Mouse (Mus musculus) gastrocnemius, postnatal 10 days (tissue): ENCODE data around the gene Vmn1r126. TPM values are rescaled to one million over a fixed set of nuclear protein-coding genes. Genes with fewer than 3 reads are reported as not detected.
"Not testable (repeated sequence)": the region's sequence is repeated elsewhere in the genome, so short reads cannot be mapped to it uniquely, and the experiment has no call there.

Experiments
- DNase-seq: peaks from one replicate; pipeline ENCODE4 v3.0.0; 2021; ENCODE audit warnings: mixed read lengths
- long read RNA-seq, 2 experiments: library from polyadenylated mRNA; stranded (forward); transcript quantifications; one replicate each; pipeline ENCODE4 v2.0.0; 2021
- total RNA-seq, 2 experiments: library from RNA; stranded (reverse); gene quantifications; 2 replicates each; pipeline ENCODE4 v1.2.3; 2021

Vmn1r126 gene
- total RNA-seq = not detected
- long read RNA-seq, experiment 1 = 0 reads
- long read RNA-seq, experiment 2 = 0 reads

DNA sequence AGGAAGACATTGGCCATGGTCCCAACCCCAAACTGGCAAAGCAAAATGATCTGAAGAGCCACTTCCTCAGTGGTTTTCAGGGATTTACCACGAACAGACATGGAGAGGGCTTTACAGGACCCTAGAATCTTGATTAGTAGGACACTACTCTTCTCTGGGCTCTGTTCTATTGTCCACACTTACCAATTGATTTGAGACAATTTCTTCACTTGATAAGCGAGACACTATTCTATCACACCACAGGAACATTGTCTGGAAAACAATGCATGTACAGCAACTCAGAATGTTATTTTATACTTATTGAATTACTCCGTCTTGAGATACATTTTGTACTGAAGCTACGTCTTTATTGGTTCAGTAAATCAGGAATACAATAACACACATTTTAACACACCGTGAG is at the start of gene Vmn1r126:
TSS of gene Vmn1r126 (minus strand) at position 101 of the 400 bp plus-strand sequence.
- DNase-seq = not testable (repeated sequence)

DNA sequence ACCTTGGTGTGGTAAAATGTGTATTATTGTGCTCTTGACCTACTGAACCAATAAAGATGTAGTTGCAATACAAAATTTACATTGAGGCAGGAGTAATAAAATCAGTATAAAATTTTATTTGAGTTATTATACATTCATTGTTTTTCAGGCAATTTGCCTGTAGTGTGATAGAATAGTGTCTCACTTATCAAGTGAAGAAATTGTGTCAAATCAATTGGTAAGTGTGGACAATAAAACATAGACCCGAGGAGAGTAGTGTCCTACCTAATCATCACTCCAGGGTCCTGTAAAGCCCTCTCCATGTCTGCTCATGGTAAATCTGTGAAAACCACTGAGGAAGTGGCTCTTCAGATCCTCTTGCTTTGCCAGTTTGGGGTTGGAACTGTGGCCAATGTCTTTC is 47.8 kb upstream of the Vmn1r126 start, which contains the start of gene Vmn1r128:
TSS of gene Vmn1r128 (plus strand) at position 301 of the 400 bp plus-strand sequence.
- DNase-seq = not testable (repeated sequence)

DNA sequence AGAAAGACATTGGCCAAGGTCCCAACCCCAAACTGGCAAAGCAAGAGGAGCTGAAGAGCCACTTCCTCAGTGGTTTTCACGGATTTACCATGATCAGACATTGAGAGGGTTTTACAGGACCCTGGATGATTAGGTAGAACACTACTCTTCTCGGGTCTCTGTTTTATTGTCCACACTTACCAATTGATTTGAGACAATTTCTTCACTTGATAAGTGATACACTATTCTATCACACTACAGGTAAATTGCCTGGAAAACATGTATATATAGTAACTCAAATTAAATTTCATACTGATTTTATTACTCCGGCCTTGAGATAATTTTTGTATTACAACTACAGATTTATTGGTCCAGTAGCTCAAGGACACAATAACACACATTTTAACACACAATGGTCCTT is 18.5 kb upstream of the Vmn1r126 start, which contains the start of gene Vmn1r127:
TSS of gene Vmn1r127 (minus strand) at position 101 of the 400 bp plus-strand sequence.
- not testable (repeated sequence) for DNase-seq

DNA sequence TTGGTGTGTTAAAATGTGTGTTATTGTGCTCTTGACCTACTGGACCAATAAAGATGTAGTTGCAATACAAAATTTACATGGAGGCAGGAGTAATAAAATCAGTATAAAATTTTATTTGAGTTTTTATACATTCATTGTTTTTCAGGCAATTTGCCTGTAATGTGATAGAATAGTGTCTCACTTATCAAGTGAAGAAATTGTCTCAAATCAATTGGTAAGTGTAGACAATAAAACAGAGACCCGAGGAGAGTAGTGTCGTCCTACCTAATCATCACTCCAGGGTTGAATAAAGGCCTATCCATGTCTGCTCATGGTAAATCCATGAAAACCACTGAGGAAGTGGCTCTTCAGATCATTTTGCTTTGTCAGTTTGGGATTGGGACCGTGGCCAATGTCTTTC is 29.4 kb downstream of the Vmn1r126 start, which contains the start of gene Vmn1r125:
TSS of gene Vmn1r125 (plus strand) at position 301 of the 400 bp plus-strand sequence.
- DNase-seq = not testable (repeated sequence)

DNA sequence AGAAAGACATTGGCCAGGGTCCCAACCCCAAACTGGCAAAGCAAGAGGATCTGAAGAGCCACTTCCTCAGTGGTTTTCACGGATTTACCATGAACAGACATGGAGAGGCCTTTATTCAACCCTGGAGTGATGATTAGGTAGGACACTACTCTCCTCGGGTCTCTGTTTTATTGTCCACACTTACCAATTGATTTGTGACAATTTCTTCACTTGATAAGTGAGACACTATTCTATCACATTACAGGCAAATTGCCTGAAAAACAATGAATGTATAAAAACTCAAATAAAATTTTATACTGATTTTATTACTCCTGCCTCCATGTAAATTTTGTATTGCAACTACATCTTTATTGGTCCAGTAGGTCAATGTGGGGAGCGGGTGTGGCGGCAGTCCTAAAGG is 40.8 kb downstream of the Vmn1r126 start, which contains the start of gene Vmn1r124:
TSS of gene Vmn1r124 (minus strand) at position 101 of the 400 bp plus-strand sequence.
- DNase-seq = not testable (repeated sequence)

Other genes with a start within 250 kb of the Vmn1r126 start
- gene Vmn1r120, start 247.7 kb downstream of the Vmn1r126 start, total RNA-seq = not detected
- gene Vmn1r121, start 203.0 kb downstream of the Vmn1r126 start, total RNA-seq = not detected
- gene Vmn1r122, start 167.3 kb downstream of the Vmn1r126 start, total RNA-seq = not detected
- not detected for gene Vmn1r123, start 139.3 kb downstream of the Vmn1r126 start, total RNA-seq
- gene Gm5157, start 111.0 kb downstream of the Vmn1r126 start, total RNA-seq = not detected
- gene Vmn1r124, start 40.9 kb downstream of the Vmn1r126 start, total RNA-seq = not detected
- gene Vmn1r125, start 29.3 kb downstream of the Vmn1r126 start, total RNA-seq = not detected
- gene Vmn1r127, start 18.4 kb upstream of the Vmn1r126 start, total RNA-seq = not detected
- not detected for gene Vmn1r128, start 47.9 kb upstream of the Vmn1r126 start, total RNA-seq
- not detected for gene Vmn1r129, start 59.8 kb upstream of the Vmn1r126 start, total RNA-seq
- not detected for gene Gm6882, start 131.3 kb upstream of the Vmn1r126 start, total RNA-seq
- gene Vmn1r130, start 210.3 kb upstream of the Vmn1r126 start, total RNA-seq = not detected
- gene Vmn1r131, start 244.6 kb upstream of the Vmn1r126 start, total RNA-seq = not detected